Mouse (Mus musculus) cerebellum, adult 2 months (tissue): ENCODE results near the gene Snapc3. TPM values are rescaled to one million over a fixed set of nuclear protein-coding genes. Genes with fewer than 3 reads are reported as not detected.
A peak's percentile ranks its signal among the peaks of the same experiment; 100 is the strongest.

ENCODE experiments used
- DNase-seq, 2 experiments: peaks; one replicate each; pipeline ENCODE4 v3.0.0; 2021
- H3K27ac ChIP-seq: fragments of 200-500 bp; 2 replicates; pipeline ENCODE4 v1.5.1; 2012; ENCODE audit warnings: low read length, control low read depth, inconsistent platforms; ENCODE audit not compliant: insufficient read depth
- H3K27me3 ChIP-seq: fragments of 200-500 bp; 2 replicates; pipeline ENCODE4 v1.6.1; 2012; ENCODE audit warnings: inconsistent platforms, mild to moderate bottlenecking, low read length, moderate library complexity; ENCODE audit not compliant: control insufficient read depth, insufficient read depth
- H3K4me1 ChIP-seq: fragments of 200-500 bp; 2 replicates; pipeline ENCODE4 v1.6.1; 2011; ENCODE audit warnings: low read length; ENCODE audit not compliant: control insufficient read depth, insufficient read depth
- H3K4me3 ChIP-seq: fragments of 200-500 bp; replicated peaks from 2 replicates; pipeline ENCODE3; 2011; ENCODE audit warnings: mild to moderate bottlenecking, low read depth, low read length, control low read depth; ENCODE audit not compliant: insufficient read depth
- CTCF ChIP-seq: fragments of 200-500 bp; IDR thresholded peaks from 2 replicates; pipeline ENCODE4 v1.5.1; 2011; ENCODE audit warnings: low read depth, mild to moderate bottlenecking, control low read depth, low read length, moderate library complexity, borderline replicate concordance; ENCODE audit not compliant: insufficient read depth
- POLR2A ChIP-seq: fragments of 200-500 bp; IDR thresholded peaks from 2 replicates; pipeline ENCODE4 v1.6.1; 2011; ENCODE audit warnings: low read length, control low read depth, borderline replicate concordance; ENCODE audit not compliant: insufficient read depth
- WGBS: fragments of 180-500 bp; shearing (Covaris S2); methylation state at CpG from one replicate; pipeline ENCODE4 v1.1.7; 2018; 5-methylcytosine and 5-hydroxymethylcytosine counted together
- polyA plus RNA-seq: library from polyadenylated mRNA; depleted of rRNA; stranded (reverse); fragments of >200 nt; gene quantifications from 2 replicates; pipeline ENCODE4 v1.2.3, GENCODE M21; 2012

Gene Snapc3
- polyA plus RNA-seq, 1 experiment, result 36.6 TPM

DNA sequence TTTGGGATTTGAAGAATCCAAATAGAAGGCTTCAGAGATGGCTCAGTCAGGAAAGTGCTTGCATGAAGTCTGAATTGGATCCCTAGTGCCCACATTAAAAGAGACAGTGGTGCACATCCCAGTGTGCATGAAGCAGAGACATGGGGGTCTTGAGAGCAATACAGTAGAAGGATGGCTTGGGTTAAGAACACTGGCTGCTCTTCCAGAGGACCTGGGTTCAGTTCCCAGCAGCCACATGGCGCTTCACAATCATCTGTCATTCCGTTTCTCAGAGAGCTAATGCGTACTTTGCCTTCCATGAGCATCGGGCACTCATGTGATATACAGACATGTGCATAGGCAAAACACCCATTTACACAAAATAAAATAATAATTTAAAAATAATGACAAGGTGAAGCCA, 7.6 kb downstream of the Snapc3 start:
- TF ChIP-seq POLR2A (no peak), CTCF (no peak)
- no peak for DNase-seq
- Histone ChIP-seq H3K4me3 (no peak overlapping the region), H3K27ac (no peak overlapping the region), H3K4me1 (peaks cover 12% of the 10 kb centered on the region; the same call in 1 of the 2 replicates), H3K27me3 (no peaks in the 10 kb centered on the region)
- 97% methylated on average over 4 of the region's 4 CpGs for WGBS

DNA sequence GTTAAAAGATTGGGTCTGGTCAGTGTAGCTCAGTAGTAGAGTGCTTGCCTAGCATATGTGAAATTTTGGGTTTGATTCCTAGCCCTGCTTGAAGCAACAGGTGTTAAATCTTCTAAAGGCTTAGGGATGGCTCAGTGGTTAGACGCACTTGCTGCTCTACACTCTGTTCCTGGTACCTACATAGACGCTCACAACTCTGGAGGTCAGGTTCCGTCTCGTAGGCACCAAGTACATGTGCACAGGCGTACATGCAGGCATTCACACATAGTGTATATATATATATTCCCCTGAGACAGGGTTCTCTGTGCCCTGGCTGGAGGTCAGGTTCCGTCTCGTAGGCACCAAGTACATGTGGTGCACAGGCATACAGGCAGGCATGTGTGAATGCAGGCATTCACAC, 9.6 kb downstream of the Snapc3 start:
- H3K27me3 ChIP-seq, result no peaks in the 10 kb centered on the region
- H3K27ac ChIP-seq, result no peak overlapping the region
- H3K4me3 ChIP-seq, result no peak overlapping the region
- no peak for TF ChIP-seq CTCF
- TF ChIP-seq POLR2A, result no peak
- 96% methylated on average over 7 of the region's 7 CpGs for WGBS
- DNase-seq, result no peak
- peaks cover 12% of the 10 kb centered on the region; the same call in 1 of the 2 replicates for H3K4me1 ChIP-seq

DNA sequence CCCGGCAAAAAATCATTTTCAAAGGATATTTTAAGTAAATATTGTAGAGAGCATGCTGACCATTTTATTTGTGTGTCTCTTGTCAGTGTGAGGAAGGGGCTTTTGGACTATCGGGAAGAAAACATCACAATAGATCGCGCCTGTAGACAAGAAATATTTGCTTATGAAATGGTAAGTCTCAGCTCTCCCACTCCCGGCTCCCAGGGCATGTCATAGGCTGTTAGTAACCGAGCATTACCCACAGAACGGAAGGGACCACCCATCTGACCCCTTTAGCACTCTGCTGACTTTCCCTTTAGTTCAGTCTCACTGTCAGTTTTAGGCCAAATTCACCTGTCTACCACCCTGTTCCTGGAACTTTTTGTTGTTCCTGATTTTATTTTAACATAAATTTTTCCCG, 10.2 kb downstream of the Snapc3 start:
- no peaks in the 10 kb centered on the region for H3K27me3 ChIP-seq
- WGBS, result 97% methylated on average over 8 of the region's 8 CpGs
- no peak for DNase-seq

DNA sequence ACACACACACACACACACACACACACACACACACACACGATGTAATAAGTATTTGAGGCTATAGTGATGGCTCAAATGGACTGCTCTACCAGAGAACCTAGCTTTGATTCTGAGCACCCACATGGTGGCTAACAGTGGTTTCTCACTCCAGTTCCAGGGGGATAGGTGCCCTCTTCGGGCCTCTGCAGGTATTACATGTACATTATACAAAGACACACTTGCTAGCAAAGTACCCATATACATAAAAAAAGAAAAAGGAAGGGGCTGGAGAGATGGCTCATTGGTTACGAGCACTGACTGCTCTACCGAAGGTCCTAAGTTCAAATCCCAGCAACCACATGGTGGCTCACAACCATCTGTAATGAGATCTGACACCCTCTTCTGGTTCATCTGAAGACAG, 11.3 kb downstream of the Snapc3 start:
- WGBS, result 87% methylated on average over 4 of the region's 4 CpGs
- Histone ChIP-seq H3K4me1 (peaks cover 1% of the 10 kb centered on the region; the same call in 1 of the 2 replicates), H3K27me3 (no peaks in the 10 kb centered on the region), H3K27ac (no peak overlapping the region), H3K4me3 (no peak overlapping the region)
- TF ChIP-seq CTCF, result 0 out of 2 replicates have a peak, but pooled peaks have one; percentile 9
- TF ChIP-seq POLR2A, result no peak
- no peak for DNase-seq

More for the DNA sequence above, 10.2 kb downstream of the Snapc3 start:
- TF ChIP-seq POLR2A (no peak), CTCF (no peak)
- H3K27ac ChIP-seq, result no peak overlapping the region
- no peak overlapping the region for H3K4me3 ChIP-seq
- H3K4me1 ChIP-seq, result peaks cover 12% of the 10 kb centered on the region; the same call in 1 of the 2 replicates

DNA sequence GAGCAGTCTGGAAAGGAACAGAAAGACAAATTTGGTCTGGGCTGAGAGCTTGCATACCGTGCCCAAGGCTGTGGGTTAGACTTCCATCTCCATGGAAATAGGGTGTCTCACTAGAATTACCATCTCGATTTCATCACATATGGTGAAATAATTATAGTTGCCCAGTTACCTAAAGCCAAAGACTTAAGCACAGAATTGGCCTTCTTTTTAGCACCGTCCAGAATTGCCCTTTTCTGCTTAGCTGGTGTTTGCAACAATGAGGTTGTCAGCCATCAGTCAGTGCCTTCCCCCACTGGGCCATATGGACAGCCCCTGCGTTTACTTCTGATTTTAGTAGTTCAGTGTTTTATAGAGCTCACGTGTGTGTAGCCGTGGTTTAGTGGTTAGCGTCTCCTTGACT, 14.4 kb downstream of the Snapc3 start:
- Histone ChIP-seq H3K4me1 (no peaks in the 10 kb centered on the region; the same call in none of the 2 replicates), H3K27me3 (no peaks in the 10 kb centered on the region), H3K27ac (no peak overlapping the region), H3K4me3 (no peak overlapping the region)
- TF ChIP-seq CTCF (no peak), POLR2A (no peak)
- no peak for DNase-seq
- WGBS, result 35% methylated on average over 7 of the region's 7 CpGs

DNA sequence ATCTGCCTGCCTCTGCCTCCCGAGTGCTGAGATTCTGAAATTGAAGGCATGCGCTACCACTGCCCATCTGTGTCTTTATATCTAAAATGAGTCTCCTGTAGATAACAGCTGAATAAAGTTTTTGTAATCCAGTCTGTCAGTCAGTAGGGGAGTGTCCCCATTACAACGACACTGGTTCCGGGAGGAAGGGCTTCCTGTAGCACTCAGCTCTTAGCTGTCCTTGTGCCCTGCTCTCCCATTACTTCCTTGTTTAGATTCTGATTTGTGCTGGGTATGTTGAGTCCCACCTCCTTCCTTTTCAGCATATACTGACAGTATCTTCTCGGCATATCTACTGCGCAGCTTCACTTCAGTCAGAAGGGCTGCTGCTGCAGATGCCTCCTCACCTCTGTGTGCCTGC, 15.4 kb downstream of the Snapc3 start:
- no peaks in the 10 kb centered on the region for H3K27me3 ChIP-seq
- H3K27ac ChIP-seq, result no peak overlapping the region
- H3K4me3 ChIP-seq, result no peak overlapping the region
- no peaks in the 10 kb centered on the region; the same call in none of the 2 replicates for H3K4me1 ChIP-seq
- DNase-seq, result no peak
- 93% methylated on average over 6 of the region's 6 CpGs for WGBS
- TF ChIP-seq POLR2A (no peak), CTCF (no peak)

DNA sequence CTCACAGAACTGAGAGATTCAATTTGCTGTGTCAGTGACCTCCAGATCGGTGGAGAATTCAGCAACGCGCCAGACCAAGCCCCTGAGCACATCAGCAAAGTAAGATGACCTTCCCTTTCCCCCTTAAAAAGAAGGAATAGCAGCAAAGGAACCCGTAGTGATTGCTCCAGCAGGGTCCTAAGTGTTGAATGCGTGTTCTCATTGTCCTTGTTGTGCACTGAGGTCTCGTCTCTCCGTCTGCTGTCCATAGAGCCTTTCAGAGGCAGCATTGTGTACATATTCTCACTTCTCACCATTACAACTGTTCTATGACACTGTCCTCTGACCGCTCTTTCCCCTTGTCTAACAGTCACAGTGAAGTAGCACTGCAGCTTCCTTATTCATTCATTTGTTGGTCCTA, 18.9 kb downstream of the Snapc3 start:
- 94% methylated on average over 8 of the region's 8 CpGs for WGBS
- peaks cover 7% of the 10 kb centered on the region for H3K4me1 ChIP-seq
- no peak for TF ChIP-seq CTCF
- TF ChIP-seq POLR2A, result no peak
- no peak overlapping the region for H3K4me3 ChIP-seq
- no peak overlapping the region for H3K27ac ChIP-seq
- no peak for DNase-seq
- no peaks in the 10 kb centered on the region for H3K27me3 ChIP-seq

DNA sequence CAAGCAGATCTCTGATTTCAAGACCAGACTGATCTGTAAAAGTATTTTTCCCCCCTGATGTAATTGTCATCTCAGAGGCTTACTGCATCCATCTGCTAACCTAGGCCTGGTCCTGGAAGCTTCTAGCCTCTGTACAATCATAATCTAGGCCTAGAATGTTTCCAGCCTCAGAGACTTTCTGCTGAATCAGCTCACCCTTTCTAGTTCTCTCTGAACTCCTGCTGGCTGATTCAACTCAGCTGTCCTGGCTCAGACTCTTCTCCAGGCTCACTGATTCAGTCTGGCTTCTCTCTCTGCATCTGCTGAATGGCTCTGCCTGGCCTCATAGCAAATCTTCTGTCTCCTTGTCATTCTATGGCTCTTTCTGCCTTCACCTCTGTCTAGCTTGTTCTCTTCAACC, 20.6 kb downstream of the Snapc3 start:
- H3K4me3 ChIP-seq, result no peak overlapping the region
- DNase-seq, result no peak
- peaks cover 7% of the 10 kb centered on the region for H3K4me1 ChIP-seq
- TF ChIP-seq POLR2A (no peak), CTCF (no peak)
- H3K27me3 ChIP-seq, result no peaks in the 10 kb centered on the region
- H3K27ac ChIP-seq, result no peak overlapping the region

DNA sequence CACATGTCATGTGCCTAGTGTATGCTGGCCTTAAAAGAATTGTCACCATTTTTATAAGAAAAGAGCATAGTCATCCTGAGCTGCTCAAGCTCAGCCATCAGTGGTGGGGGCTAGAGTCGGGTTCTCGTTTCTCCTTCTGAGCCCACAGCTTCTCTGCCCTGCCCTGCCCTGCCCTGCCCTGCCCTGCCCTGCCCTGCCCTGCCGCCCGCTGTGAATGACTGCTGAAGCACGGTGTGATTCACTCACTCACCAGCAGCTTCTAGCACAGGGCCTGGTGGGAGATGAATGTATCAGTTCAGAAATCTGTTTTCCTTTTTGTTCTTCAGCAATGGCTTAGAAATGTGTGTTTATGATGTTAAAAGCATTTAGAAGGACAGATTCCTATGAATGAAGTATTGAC, 21.5 kb downstream of the Snapc3 start:
- H3K27ac ChIP-seq, result no peak overlapping the region; the same call in 1 of the 2 replicates
- 28% methylated on average over 5 of the region's 5 CpGs for WGBS
- TF ChIP-seq CTCF, result no peak
- no peak for TF ChIP-seq POLR2A
- H3K4me1 ChIP-seq, result peaks cover 7% of the 10 kb centered on the region
- H3K4me3 ChIP-seq, result no peak overlapping the region
- H3K27me3 ChIP-seq, result no peaks in the 10 kb centered on the region
- DNase-seq, result no peak

DNA sequence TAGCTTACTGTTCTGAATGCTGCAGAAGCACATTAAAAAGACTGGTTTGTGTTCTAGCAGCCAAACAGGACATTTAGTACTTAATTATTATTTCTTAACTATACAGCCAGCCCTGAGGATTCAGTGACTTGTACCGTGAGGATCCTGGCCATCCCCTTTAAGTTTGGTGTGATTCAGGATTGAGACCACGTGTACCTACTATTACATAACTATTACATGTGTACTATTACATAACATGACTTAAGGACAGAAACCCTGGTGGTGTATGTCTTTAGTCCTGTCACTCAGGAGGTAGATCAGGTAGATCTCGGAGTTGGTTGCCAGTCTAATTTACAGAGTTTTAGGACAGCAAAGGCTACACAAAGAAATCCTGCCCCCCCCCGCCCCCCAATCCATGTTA, 23.5 kb downstream of the Snapc3 start:
- H3K4me1 ChIP-seq, result peaks cover 7% of the 10 kb centered on the region
- 81% methylated on average over 4 of the region's 4 CpGs for WGBS
- no peak overlapping the region for H3K4me3 ChIP-seq
- H3K27ac ChIP-seq, result no peak overlapping the region
- TF ChIP-seq POLR2A (no peak), CTCF (no peak)
- H3K27me3 ChIP-seq, result no peaks in the 10 kb centered on the region
- no peak for DNase-seq
